Mouse (Mus musculus) embryo, embryonic 10 days (tissue): Measurements from ENCODE around the gene Fbxl17.

ENCODE experiments used
- DNase-seq: peaks from one replicate; pipeline ENCODE4 v3.0.0-alpha.2; 2015; ENCODE audit warnings: low spot score

The Fbxl17 gene

GRCm38 (mm10) chr17:63499636-63500155, at the start of gene Fbxl17:
Gene Fbxl17 (minus strand): TSS chr17:63500017.
- peak; percentile 61 for DNase-seq

- DNase-seq: peak; percentile 26
Observed at GRCm38 (mm10) chr17:63547465-63547864, 47.6 kb upstream of the Fbxl17 start.

- no peak for DNase-seq
Observed at GRCm38 (mm10) chr17:63534576-63535265, 34.9 kb upstream of the Fbxl17 start.

DNA sequence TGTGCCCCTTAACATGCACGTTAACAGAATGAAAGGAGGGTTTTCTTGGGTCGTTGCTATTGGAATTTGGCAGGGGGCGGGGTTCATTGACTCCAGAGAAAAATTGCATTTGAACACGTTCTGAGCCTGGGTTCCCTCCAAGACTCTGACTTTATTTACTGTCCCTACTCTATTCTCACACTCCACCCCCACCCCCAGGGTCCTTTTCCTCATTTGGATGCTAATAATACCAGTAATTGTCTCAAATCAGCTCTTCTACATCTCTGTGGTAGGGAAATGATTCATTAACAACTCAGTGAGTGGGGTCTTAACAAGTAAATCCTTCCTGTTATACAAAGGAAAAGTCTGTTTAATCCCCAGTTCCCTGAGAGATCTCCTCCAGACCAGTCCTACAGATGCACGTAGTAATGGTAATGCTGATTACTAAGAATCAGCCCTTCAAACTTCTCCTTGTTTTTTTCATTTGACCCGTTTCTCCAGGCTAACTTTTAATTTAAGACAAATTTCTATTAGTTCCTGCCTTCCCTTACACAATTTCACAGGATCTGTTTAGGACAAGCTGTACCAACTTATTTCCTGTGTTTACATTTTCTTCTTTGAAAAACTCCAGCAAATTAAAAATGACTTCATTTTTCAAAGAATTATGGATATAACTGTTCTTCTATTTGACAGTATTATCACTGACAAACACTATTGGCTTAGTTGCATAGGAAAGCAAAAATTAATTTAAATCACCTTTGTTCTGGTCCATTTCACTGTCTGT, 33.4 kb upstream of the Fbxl17 start:
- DNase-seq: no peak

- no peak for DNase-seq
Observed at GRCm38 (mm10) chr17:63529476-63529875, 29.7 kb upstream of the Fbxl17 start.

- DNase-seq: no peak
Observed at GRCm38 (mm10) chr17:63520691-63521090, 20.9 kb upstream of the Fbxl17 start.

DNA sequence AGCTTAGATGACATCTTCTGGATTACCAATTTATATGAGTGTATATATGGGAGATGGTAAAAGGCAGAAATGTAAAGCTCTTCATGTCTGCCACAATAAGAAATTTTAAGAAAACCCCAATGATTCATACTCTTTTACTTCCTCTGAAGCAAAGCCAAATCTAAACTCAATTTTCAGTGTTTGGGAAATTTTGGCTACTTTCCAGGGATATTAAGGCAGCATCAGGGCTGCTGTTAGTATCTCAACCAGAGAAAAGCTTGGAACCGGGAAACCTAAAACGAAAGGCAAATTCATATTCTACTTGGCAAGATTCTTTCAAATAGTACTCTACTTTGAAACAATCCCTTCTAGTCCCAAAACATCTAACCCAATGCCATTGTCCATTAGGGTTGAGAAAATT, 10.6 kb upstream of the Fbxl17 start:
- no peak for DNase-seq

DNA sequence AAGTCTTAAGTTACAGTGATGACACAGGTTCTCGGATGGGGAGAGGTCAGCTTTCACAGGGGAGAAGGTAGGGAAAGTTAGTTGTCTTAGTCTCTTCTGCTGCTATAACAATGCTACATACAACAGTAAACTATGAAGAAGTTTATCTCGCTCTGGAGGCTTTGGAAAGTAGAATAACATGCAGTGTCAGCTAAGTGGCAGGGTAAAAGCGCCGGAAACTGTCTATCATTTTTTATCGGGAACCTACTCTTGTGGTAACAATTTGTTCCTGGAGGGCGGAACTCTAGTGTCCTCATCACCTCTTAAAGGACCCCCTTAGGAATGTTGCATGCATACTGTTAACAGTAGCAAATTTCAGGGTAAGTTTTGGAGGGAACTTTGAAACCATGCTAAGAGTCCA, 1.3 kb upstream of the Fbxl17 start:
- no peak for DNase-seq

DNA sequence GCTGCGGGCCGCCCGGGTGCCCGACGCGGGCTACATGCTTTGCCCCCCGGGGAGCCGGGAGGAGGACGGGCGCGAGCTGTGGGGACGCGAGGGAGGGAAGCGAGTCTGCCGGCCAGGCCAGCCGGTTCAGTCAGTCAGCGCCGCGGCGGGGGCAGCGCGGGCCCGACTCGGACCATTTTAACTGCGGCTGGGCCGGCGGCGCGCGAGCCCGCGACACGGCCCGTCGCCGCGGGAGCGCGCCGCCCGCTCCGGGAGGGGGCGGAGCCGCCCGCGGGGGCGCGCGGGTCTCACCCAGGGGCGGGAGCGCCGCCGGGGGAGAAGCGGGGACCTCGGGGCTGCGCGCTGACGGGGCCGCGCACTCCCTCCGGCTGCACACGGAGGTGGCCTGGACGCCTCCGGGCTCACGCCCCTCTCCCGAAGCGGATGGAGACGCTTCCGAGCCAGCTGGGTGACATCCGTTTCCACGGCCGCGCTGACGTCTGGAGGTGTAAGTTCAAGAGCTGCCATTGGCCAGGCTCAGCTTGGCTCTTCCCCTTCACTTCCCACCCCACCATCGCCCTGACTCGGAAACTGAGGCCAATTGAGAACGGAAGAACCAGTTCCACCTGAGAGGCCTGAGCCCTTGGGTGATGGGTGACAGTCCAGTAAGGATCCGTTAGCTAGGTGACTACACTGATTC, 478 bp upstream of the Fbxl17 start:
- peak; percentile 91 for DNase-seq

DNA sequence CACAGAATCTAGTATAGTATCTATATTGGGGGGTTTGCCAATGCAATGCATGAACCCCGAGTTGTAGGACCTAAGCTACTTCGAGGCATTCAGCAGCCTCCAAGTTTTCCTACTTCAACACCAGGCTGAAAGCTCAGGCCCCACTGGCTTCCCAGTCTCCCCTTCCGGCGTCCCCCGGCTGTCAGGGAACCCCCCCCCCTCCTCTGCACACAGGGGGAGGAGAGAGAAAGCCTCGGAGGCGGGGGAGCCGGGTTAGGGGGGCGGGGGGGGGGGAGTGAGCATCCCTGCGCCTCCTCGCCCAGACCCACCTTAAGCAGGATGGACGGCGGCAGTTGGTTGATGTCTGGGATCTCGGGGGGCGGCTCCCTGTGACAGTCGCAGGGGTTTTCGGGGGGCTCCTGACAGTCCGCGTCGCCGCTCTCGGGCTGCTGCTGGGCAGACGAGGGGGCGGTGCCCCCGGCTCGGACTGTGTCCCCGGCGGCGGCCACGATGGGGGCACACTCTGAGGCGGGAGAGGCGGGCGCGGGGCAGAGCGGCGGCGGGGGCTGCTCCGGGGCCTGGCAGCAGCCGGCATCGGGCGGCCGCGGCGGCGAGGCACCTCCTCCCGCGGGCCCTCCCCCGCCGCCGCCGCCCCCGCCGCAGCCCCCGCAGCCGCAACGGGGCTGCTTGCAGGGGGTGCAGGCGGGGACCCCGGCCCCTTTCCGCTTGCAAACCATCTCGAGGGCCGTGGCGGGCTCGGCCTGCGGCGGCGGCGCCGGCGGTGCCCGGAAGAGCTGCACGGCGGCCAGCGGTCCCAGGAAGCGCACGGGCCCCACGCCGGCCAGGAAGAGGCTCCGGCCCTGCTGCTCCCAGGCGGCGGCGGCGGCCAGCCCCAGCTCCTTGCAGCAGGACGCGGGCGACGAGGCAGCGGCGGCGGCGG, 841 bp downstream of the Fbxl17 start:
- peak; percentile 60 for DNase-seq

DNA sequence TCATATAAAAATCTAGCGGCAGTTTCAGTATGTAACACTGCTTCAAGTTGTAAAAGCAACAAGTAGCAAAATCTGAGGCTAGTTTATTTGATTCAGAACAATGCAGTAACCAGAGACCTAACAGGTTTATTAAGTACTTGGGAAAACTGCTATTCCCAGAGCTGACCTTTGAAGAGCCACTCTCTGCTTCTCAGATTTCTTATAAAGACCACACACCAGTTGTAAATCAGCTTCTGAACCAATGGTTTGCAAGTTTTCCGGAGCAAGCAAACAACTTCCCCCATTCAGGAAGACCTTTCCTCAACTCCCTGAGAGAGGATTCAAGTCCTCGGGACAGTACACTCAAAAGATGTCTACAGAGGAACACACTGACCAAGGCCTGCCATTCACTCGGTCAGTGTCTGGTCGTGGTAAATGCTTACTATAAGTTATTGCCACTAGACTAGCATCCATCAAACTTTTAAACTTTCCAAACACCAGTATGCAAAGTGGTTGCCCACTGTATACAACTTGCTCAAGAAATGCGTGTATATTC, 1.6 kb downstream of the Fbxl17 start:
- DNase-seq: no peak

- no peak for DNase-seq
Observed at GRCm38 (mm10) chr17:63497206-63497731, 2.5 kb downstream of the Fbxl17 start.

DNA sequence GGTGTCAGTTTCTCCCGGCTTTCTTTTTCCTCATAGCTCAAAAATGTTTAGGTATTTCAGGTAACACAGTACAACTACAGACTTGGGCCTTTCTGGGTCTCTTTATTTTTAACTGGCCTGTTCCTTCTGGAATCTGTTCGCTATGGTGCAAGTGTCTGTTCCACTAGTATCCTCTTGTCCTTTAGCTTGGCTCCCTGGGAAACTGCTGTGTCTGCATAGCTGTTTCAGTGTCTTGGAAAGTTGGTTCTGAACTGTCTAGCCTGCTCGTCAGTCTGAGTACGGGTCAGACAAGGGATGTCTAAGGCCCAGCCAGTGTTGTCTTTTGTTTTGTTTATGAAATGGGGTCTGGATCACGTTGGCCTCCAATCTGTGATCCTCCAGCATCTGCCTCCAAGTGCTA, 3.7 kb downstream of the Fbxl17 start:
- no peak for DNase-seq

GRCm38 (mm10) chr17:63493876-63494580, 5.8 kb downstream of the Fbxl17 start:
- DNase-seq: no peak

DNA sequence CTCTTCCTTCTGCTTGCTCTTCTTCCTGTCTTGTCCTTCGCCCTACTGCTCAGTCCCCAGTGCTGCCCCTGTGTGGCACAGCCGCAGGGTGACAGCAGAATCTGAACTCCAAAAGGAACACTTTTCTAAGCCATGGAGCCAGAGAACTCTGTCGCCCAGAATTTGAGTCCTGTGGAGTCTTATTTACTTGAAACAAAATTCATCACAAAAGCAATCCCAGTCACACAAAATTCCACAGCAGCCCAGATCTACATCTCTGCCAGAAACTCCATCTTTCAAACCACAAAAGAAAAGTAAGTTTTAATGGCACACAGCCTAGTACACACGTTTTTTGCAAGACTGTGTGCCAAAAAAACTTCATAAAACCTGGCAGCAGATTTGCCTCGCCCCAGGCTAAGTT, 6.5 kb downstream of the Fbxl17 start:
- DNase-seq: no peak

DNA sequence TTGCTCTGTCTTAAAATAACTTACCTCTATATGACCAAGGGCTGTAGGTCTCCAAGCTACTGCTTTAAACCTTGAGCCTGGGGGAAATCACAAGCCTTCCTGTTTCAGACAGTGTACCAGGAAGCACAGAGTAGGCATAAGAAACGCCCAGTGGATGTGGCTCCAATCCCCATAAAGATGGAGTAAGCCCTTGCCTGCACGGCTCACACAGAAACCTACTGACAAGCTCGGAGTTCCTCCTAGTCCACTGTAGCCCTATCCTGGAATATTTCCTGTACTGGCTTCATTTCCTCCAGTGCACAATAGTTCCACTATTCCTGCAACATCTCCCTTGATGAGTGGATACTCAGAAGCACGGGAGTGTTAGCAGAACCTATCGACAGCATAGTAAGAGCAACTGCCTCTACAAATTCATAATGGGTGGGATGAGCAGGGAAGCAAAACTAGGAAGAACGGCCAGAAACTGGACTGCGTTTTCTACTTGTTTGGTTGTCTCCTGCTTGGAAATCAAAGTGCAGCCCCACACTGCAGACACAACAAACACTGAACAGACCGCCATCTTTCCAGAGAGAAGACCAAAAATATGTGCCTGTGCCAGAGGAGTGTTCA, 7.0 kb downstream of the Fbxl17 start:
- no peak for DNase-seq

DNA sequence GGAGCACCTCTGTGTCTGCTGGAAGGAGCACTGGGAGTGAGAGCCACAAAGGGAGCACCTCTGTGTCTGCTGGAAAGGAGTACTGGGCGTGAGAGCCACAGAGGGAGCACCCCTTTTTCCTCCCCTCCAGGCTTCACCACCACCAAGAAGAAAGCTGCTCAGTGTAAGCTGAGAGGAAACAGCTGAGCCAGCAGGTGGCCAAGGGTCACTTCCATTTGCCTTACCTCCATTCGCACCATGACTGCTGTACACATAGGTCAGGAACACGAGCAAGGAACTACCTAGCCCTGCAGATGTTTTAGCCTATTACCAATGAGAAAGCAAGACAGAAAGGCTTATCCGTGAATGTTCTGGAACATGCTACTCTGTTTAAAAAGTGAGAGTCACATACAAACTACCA, 10.3 kb downstream of the Fbxl17 start:
- no peak for DNase-seq

- DNase-seq: peak; percentile 88
Observed at GRCm38 (mm10) chr17:63467866-63468265, 32.0 kb downstream of the Fbxl17 start.

DNA sequence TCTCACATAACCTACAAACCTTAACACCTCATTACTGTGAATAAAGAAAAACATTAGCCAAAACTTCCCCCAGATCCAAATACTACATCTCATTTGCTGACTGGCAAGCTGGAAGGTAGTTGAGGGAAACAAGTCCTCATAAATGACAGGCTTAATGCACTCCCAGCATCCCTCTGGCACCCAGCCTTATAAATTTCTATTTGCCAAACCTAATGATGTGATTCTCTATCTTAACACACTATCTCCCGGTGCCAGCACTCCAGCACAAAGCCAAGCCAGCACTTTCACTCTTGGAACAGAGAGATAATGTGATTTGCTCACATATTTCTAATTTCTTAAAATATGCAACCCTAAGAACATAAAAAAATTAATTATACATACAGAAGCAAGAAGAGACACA, 34.6 kb downstream of the Fbxl17 start:
- DNase-seq: no peak

- no peak for DNase-seq
Observed at GRCm38 (mm10) chr17:63462512-63462911, 37.3 kb downstream of the Fbxl17 start.
